Mouse (Mus musculus) liver, embryonic 12.5 days (tissue): ENCODE data around the gene Ppp1r14a. TPM values are rescaled to one million over a fixed set of nuclear protein-coding genes. Genes with fewer than 3 reads are reported as not detected.

Source experiments
- ATAC-seq: fragments of 200-750 bp; cut with Nextera tagmentation; 2 replicates; pipeline ENCODE4 v1.8.0; 2017; ENCODE audit warnings: moderate number of reproducible peaks, mild to moderate bottlenecking, moderate library complexity
- H3K27ac ChIP-seq: fragments of 300-500 bp; sonication (generic); 2 replicates; pipeline ENCODE4 v1.5.1; 2016; ENCODE audit warnings: mild to moderate bottlenecking
- H3K27me3 ChIP-seq: fragments of 300-500 bp; sonication (generic); replicated peaks from 2 replicates; pipeline ENCODE4 v1.6.1; 2016; ENCODE audit warnings: mild to moderate bottlenecking, moderate library complexity
- H3K36me3 ChIP-seq: fragments of 300-500 bp; sonication (generic); 2 replicates; pipeline ENCODE4 v1.6.1; 2016; ENCODE audit warnings: mild to moderate bottlenecking, moderate library complexity
- H3K4me1 ChIP-seq: fragments of 300-500 bp; sonication (generic); 2 replicates; pipeline ENCODE4 v1.6.1; 2016
- H3K4me2 ChIP-seq: fragments of 300-500 bp; sonication (generic); 2 replicates; pipeline ENCODE4 v1.6.1; 2016; ENCODE audit warnings: mild to moderate bottlenecking, moderate library complexity
- H3K4me3 ChIP-seq: fragments of 300-500 bp; sonication (generic); 2 replicates; pipeline ENCODE4 v1.5.1; 2016; ENCODE audit warnings: mild to moderate bottlenecking, moderate library complexity
- H3K9ac ChIP-seq: fragments of 300-500 bp; sonication (generic); 2 replicates; pipeline ENCODE4 v1.6.1; 2016; ENCODE audit warnings: mild to moderate bottlenecking, moderate library complexity
- H3K9me3 ChIP-seq: fragments of 300-500 bp; sonication (generic); replicated peaks from 2 replicates; pipeline ENCODE4 v1.6.1; 2016; ENCODE audit warnings: mild to moderate bottlenecking, moderate library complexity
- WGBS: fragments of 180-500 bp; shearing (Covaris S2); methylation state at CpG from one replicate; pipeline ENCODE4 v1.1.7; 2016; ENCODE audit not compliant: insufficient replicate concordance; 5-methylcytosine and 5-hydroxymethylcytosine counted together
- polyA plus RNA-seq: library from polyadenylated mRNA; unstranded; fragments of >200 nt; fragmentation: Nextera tagmentation; extraction: Ambion mirVana; gene quantifications from 2 replicates; pipeline ENCODE4 v1.2.1, GENCODE M21; 2016

The Ppp1r14a gene
- polyA plus RNA-seq, 1 experiment from 2014 or later, result 5.1 TPM

- 77% methylated on average over 10 of the region's 10 CpGs for WGBS
- Histone ChIP-seq H3K27ac (no peak overlapping the region), H3K9me3 (no peaks in the 10 kb centered on the region), H3K4me3 (no peak overlapping the region), H3K9ac (no peak overlapping the region), H3K4me1 (no peaks in the 10 kb centered on the region), H3K4me2 (no peak overlapping the region), H3K36me3 (no peaks in the 10 kb centered on the region), H3K27me3 (no peaks in the 10 kb centered on the region)
- ATAC-seq, result no peak
These were observed 29.1 kb upstream of the Ppp1r14a start for GRCm38 (mm10) chr7:29259781-29260730.

- H3K27ac ChIP-seq, result no peak overlapping the region
- no peaks in the 10 kb centered on the region for H3K9me3 ChIP-seq
- no peak overlapping the region for H3K4me3 ChIP-seq
- 67% methylated on average over 6 of the region's 6 CpGs for WGBS
- H3K4me1 ChIP-seq, result no peaks in the 10 kb centered on the region
- H3K36me3 ChIP-seq, result no peaks in the 10 kb centered on the region
- H3K4me2 ChIP-seq, result no peak overlapping the region
- no peak for ATAC-seq
- H3K27me3 ChIP-seq, result no peaks in the 10 kb centered on the region
- H3K9ac ChIP-seq, result no peak overlapping the region
These were observed 27.0 kb upstream of the Ppp1r14a start for GRCm38 (mm10) chr7:29262151-29262550.

DNA sequence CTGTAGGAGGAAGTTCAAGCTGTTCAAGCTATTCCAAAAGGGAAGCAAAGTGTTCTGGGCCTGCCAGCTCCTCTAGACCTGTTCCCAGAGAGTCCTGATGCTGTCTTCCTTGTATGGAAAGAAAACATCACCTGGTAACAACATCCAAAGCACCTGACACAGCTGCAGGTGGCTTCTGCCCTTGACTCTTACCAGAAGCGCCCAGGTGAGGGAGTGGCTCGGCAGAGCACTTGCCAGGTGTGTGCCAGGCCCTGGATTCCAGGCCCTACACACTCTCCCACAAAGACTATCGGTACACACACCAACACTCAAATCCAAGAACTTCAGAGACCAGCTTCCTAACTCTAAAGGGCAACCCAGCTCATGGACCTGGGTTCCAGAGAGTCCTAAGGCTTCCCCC, 25.3 kb upstream of the Ppp1r14a start:
- Histone ChIP-seq H3K9me3 (no peaks in the 10 kb centered on the region), H3K4me3 (no peak overlapping the region), H3K27ac (no peak overlapping the region), H3K27me3 (no peaks in the 10 kb centered on the region), H3K4me2 (no peak overlapping the region), H3K4me1 (no peaks in the 10 kb centered on the region), H3K9ac (no peak overlapping the region), H3K36me3 (no peaks in the 10 kb centered on the region)
- WGBS, result 73% methylated on average over 3 of the region's 3 CpGs
- no peak for ATAC-seq

- no peak overlapping the region for H3K4me3 ChIP-seq
- ATAC-seq, result no peak
- 76% methylated on average over 7 of the region's 7 CpGs for WGBS
- H3K4me2 ChIP-seq, result no peak overlapping the region
- H3K4me1 ChIP-seq, result no peaks in the 10 kb centered on the region
- no peak overlapping the region for H3K9ac ChIP-seq
- no peak overlapping the region for H3K27ac ChIP-seq
- no peaks in the 10 kb centered on the region for H3K36me3 ChIP-seq
- no peaks in the 10 kb centered on the region for H3K27me3 ChIP-seq
- no peaks in the 10 kb centered on the region for H3K9me3 ChIP-seq
These were observed 23.5 kb upstream of the Ppp1r14a start for GRCm38 (mm10) chr7:29265636-29266035.

DNA sequence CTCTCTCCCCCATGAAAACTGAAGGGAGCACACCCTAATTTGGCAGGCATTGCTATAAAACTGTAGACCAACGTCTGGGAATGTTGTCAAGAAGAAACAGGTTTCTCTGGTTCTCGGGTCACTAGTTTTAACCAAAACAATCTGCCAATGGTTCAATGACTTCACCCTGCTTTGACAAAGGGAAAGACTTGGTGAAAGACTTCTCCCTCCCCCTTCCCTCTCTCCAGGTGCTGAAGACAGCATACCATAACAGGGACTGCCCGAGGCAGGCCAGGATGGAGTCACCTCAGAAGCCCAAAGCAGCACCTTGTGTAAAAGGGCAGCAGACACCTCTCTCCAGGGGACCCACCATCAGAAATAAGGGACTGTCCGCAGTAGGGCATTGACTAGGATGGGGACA, 22.2 kb upstream of the Ppp1r14a start:
- Histone ChIP-seq H3K9me3 (no peaks in the 10 kb centered on the region), H3K9ac (no peak overlapping the region), H3K27me3 (no peaks in the 10 kb centered on the region), H3K4me1 (no peaks in the 10 kb centered on the region; the same call in 1 of the 2 replicates), H3K36me3 (no peaks in the 10 kb centered on the region), H3K4me2 (no peak overlapping the region), H3K27ac (no peak overlapping the region), H3K4me3 (no peak overlapping the region)
- WGBS, result 60% methylated on average over 4 of the region's 4 CpGs
- no peak for ATAC-seq

- Histone ChIP-seq H3K9ac (no peak overlapping the region), H3K4me2 (no peak overlapping the region), H3K27me3 (no peaks in the 10 kb centered on the region), H3K4me3 (no peak overlapping the region), H3K27ac (no peak overlapping the region), H3K9me3 (no peaks in the 10 kb centered on the region), H3K36me3 (no peaks in the 10 kb centered on the region), H3K4me1 (no peaks in the 10 kb centered on the region; the same call in 1 of the 2 replicates)
- WGBS, result 64% methylated on average over 4 of the region's 4 CpGs
- ATAC-seq, result no peak
These were observed 18.7 kb upstream of the Ppp1r14a start for GRCm38 (mm10) chr7:29270445-29270844.

- no peak overlapping the region for H3K4me2 ChIP-seq
- H3K4me3 ChIP-seq, result no peak overlapping the region
- no peaks in the 10 kb centered on the region; the same call in 1 of the 2 replicates for H3K4me1 ChIP-seq
- no peak for ATAC-seq
- WGBS, result 65% methylated on average over 8 of the region's 8 CpGs
- no peaks in the 10 kb centered on the region for H3K36me3 ChIP-seq
- no peak overlapping the region for H3K27ac ChIP-seq
- no peaks in the 10 kb centered on the region for H3K9me3 ChIP-seq
- H3K27me3 ChIP-seq, result no peaks in the 10 kb centered on the region
- no peak overlapping the region for H3K9ac ChIP-seq
These were observed 17.2 kb upstream of the Ppp1r14a start for GRCm38 (mm10) chr7:29271687-29272465.

- ATAC-seq, result no peak
- Histone ChIP-seq H3K4me3 (no peak overlapping the region), H3K36me3 (no peaks in the 10 kb centered on the region), H3K27ac (no peak overlapping the region), H3K9ac (no peak overlapping the region), H3K27me3 (peaks cover 17% of the 10 kb centered on the region), H3K4me2 (no peak overlapping the region), H3K4me1 (peaks cover 13% of the 10 kb centered on the region), H3K9me3 (no peaks in the 10 kb centered on the region)
- WGBS, result 73% methylated on average over 5 of the region's 5 CpGs
These were observed 12.4 kb upstream of the Ppp1r14a start for GRCm38 (mm10) chr7:29276715-29277114.

GRCm38 (mm10) chr7:29277510-29277909, 11.6 kb upstream of the Ppp1r14a start:
- no peak for ATAC-seq
- H3K36me3 ChIP-seq, result no peaks in the 10 kb centered on the region
- no peak overlapping the region for H3K27ac ChIP-seq
- H3K4me1 ChIP-seq, result peaks cover 17% of the 10 kb centered on the region
- no peak overlapping the region for H3K9ac ChIP-seq
- H3K4me3 ChIP-seq, result no peak overlapping the region
- H3K9me3 ChIP-seq, result no peaks in the 10 kb centered on the region
- no peak overlapping the region for H3K4me2 ChIP-seq
- peaks cover 25% of the 10 kb centered on the region for H3K27me3 ChIP-seq
- 75% methylated on average over 4 of the region's 4 CpGs for WGBS

DNA sequence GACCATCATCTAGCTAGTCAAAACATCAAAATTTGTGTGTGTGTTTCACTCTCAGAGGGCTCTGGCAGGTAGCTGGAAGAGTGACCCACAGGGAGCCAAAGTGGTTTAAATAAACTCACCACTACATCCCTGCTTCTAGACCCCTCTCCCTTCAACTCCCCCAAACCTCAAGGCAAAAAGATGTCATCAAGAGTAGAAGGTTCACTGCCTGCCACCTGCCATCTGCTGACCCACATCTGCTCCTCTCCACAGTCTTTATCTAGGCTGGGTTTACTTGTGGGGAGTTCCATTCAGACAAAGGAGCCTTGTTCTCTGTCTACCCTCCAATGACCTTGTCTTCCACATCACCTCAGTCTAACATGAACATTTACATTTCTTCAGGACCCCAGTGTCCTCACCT, 9.8 kb upstream of the Ppp1r14a start:
- no peak overlapping the region for H3K27ac ChIP-seq
- no peak overlapping the region for H3K4me2 ChIP-seq
- H3K9me3 ChIP-seq, result no peaks in the 10 kb centered on the region
- H3K9ac ChIP-seq, result no peak overlapping the region
- H3K4me1 ChIP-seq, result peaks cover 17% of the 10 kb centered on the region
- no peak for ATAC-seq
- peaks cover 38% of the 10 kb centered on the region for H3K27me3 ChIP-seq
- no peak overlapping the region for H3K4me3 ChIP-seq
- H3K36me3 ChIP-seq, result no peaks in the 10 kb centered on the region

- no peak overlapping the region for H3K4me3 ChIP-seq
These were observed 9.2 kb upstream of the Ppp1r14a start for GRCm38 (mm10) chr7:29279924-29280323.

DNA sequence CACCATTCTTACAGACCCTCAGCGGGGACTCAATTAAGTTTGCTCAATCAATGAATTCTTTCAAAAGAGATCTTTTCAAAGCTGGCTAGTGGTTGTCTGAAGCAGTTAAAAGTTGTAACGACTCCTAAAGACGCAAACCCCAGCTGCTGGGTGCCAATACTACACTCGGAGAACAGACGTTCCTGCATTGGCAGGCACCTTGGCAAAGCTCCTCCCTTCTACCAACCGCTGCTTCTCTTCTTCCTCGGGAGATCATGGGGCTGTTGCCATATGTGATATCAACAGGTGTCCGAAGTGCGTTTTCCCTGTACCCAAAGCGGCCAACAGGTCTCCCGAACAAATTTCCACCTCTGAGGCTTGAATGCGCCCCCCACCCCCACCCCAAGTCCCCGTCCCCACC, 8.3 kb upstream of the Ppp1r14a start:
- H3K36me3 ChIP-seq, result no peaks in the 10 kb centered on the region
- no peak for ATAC-seq
- H3K27ac ChIP-seq, result no peak overlapping the region
- 17% methylated on average over 13 of the region's 13 CpGs for WGBS
- H3K4me3 ChIP-seq, result peak overlapping the region; percentile 63
- H3K4me1 ChIP-seq, result peaks cover 24% of the 10 kb centered on the region
- H3K9me3 ChIP-seq, result no peaks in the 10 kb centered on the region
- H3K9ac ChIP-seq, result no peak overlapping the region; the same call in 1 of the 2 replicates
- peaks cover 47% of the 10 kb centered on the region for H3K27me3 ChIP-seq
- peak overlapping the region; percentile 96 for H3K4me2 ChIP-seq

More at GRCm38 (mm10) chr7:29279924-29280323, 9.2 kb upstream of the Ppp1r14a start:
- 69% methylated on average over 8 of the region's 8 CpGs for WGBS
- no peak for ATAC-seq
- no peaks in the 10 kb centered on the region for H3K9me3 ChIP-seq
- peaks cover 24% of the 10 kb centered on the region for H3K4me1 ChIP-seq
- H3K4me2 ChIP-seq, result no peak overlapping the region
- H3K27ac ChIP-seq, result no peak overlapping the region
- peaks cover 45% of the 10 kb centered on the region for H3K27me3 ChIP-seq
- H3K9ac ChIP-seq, result no peak overlapping the region
- H3K36me3 ChIP-seq, result no peaks in the 10 kb centered on the region
